Mouse (Mus musculus): ENCODE data around the gene Zfp14. TPM values are rescaled to one million over a fixed set of nuclear protein-coding genes. Genes with fewer than 3 reads are reported as not detected.

The Zfp14 gene
- total and polyA plus RNA-seq, 3 experiments: 0.34 to 0.54 (median 0.34) TPM

DNA sequence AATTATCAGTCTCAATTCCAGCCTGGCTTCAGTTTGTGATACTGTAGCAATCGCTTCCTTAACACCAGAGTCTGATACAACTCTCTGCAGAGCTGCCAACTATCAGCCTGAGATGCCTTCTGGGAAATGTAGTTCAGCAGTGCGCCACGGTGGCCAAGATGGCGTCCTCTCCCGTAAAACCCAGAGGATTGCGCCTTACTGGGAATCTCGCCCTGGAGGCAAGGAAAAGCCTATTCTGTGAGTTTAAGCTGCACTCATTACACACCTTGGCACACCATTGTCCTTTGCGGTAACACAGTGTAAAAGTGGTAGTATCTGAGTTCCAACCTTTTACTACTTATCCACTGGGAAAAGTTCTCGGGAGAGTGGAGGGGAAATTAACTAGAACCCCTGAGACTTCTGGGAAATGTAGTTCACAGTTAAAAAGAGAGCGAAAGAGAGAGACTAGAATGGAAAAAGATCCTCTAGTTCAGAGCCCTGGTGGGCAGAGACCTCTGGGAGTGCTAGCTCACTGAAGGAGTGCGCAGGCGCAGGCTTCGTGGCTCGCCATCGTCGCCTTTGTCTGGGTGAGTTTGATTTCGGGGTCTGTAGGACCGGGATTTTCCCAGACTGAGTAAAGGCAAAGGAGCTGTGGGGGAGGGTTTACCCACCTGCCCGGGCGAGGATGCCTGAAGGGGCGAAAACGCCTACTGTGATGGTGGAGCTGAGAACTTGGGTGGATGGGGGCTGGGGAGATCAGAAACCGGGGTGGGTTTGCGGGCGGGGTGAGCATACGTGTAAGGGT is 43.7 kb upstream of the Zfp14 start, which contains the start of gene Zfp260 (continued):
- no peak; the same call in none of the 2 replicates for TF ChIP-seq IRF4 (IDR thresholded peaks at IDR 0.05; ENCODE audit: low read depth, low read length)

DNA sequence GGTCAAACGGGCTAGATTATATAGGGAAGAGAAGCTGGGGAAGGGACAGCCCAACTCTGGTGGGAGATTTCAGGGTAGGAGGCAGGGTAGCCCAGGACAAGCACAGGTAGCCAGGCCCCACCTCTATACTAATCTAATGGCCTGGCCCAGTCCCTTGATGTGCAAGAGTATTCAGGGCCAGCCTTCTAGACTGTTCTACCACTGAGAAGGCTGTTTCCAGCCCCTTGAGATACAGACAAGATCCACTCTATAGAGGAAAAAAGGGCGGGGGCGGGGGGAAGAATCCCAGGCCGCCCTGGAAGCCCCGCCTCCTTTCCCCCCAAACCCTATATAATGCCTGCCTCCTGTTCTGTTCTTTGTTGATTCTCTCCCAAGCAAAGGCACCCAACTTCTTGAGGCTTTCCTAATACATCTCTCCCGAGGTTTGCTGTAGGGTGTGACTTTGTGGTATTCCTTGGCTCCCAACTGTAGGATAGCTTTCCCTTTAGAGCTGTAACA is 42.8 kb upstream of the Zfp14 start:
- H3K27ac ChIP-seq (ENCODE audit: insufficient read depth, low read depth): no peak overlapping the region
- no peaks in the 10 kb centered on the region for H3K9me3 ChIP-seq (replicated peaks; ENCODE audit: low read length)
- in situ Hi-C loops (cut with MboI; ENCODE audit: low pct_ligation_motif_present, low pct_unique_long_range_greater_than_20kb, low sequenced_read_pairs): no loop called here
- peak overlapping the region; percentile 87 for H3K4me2 ChIP-seq (ENCODE audit: insufficient read depth, low read depth, poor library complexity, severe bottlenecking)
- peaks cover 16 to 39% of the 10 kb centered on the region in 2 experiments for H3K4me1 ChIP-seq (ENCODE audit: control insufficient read depth in 1 of 2, insufficient read depth in 2 of 2)
- no peak for TF ChIP-seq PAX5 (IDR thresholded peaks at IDR 0.05; ENCODE audit: low read length)
- no peak for TF ChIP-seq EP300 (IDR thresholded peaks at IDR 0.05; ENCODE audit: low read length)
- TF ChIP-seq POLR2A (IDR thresholded peaks at IDR 0.05; ENCODE audit: low read depth, low read length): no peak
- TF ChIP-seq POLR2AphosphoS2 (IDR thresholded peaks at IDR 0.05; ENCODE audit: low read depth, low read length): no peak
- TF ChIP-seq ZKSCAN1 (IDR thresholded peaks at IDR 0.05; ENCODE audit: borderline replicate concordance, low read depth, low read length): no peak
- no peak for TF ChIP-seq MYC (IDR thresholded peaks at IDR 0.05; ENCODE audit: low read depth, low read length)
- no peak for TF ChIP-seq MAZ (IDR thresholded peaks at IDR 0.05; ENCODE audit: low read depth, low read length)
- no peak for TF ChIP-seq SIN3A (IDR thresholded peaks at IDR 0.05; ENCODE audit: low read length)
- TF ChIP-seq ETS1 (conservative IDR thresholded peaks at IDR 0.05; ENCODE audit: low read depth, low read length): no peak
- TF ChIP-seq ZNF384 (IDR thresholded peaks at IDR 0.05; ENCODE audit: low read depth, low read length): no peak
- no peak for TF ChIP-seq NELFE (IDR thresholded peaks at IDR 0.05; ENCODE audit: low read depth, low read length)
- no peak for TF ChIP-seq ZC3H11A (IDR thresholded peaks at IDR 0.05; ENCODE audit: low read depth, low read length)
- H3K9ac ChIP-seq (ENCODE audit: insufficient read depth, low read depth): peak overlapping the region; percentile 21; the same call in 1 of the 2 replicates
- dilution Hi-C loops (cut with MboI; ENCODE audit: extremely low pct_ligation_motif_present, extremely low pct_unique_long_range_greater_than_20kb, low sequenced_read_pairs): no loop called here
- DNase-seq (ENCODE audit: extremely low read depth): no peak
- H3K27me3 ChIP-seq (replicated peaks): no peaks in the 10 kb centered on the region
- H3K4me3 ChIP-seq (replicated peaks in 1 of 3; ENCODE audit: low read depth in 2 of 3, low read length in 2 of 3, poor library complexity in 1 of 3): peak overlapping the region; percentile 68 to 76 (median 73)
- peaks cover 3 to 13% of the 10 kb centered on the region in 2 experiments for H3K36me3 ChIP-seq (replicated peaks in 1 of 2; ENCODE audit: control insufficient read depth in 1 of 2, insufficient read depth in 1 of 2, low read length in 1 of 2)
- peaks cover 8% of the 10 kb centered on the region for H3K79me2 ChIP-seq (replicated peaks; ENCODE audit: control insufficient read depth, extremely low read depth, insufficient read depth, poor library complexity, severe bottlenecking)

DNA sequence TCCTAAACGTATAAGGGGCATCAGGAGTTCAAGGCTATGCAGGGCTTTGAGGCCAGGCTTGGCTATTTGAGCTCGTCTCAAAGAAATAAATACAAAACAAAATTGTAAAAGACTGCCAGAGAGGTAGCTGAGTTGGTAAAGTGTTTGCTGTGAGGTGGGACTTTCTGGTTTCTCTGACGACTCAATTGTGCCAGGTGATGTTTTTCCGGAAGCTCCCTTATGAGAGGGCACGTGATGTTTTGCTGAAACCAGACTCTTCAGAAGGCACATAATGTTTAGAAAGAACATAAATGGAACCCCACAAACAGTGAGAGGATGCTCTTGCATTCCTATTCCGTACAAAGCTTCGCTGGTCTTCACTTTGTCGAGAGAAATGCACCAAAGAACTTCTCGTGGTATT is 41.5 kb upstream of the Zfp14 start:
- no peak for TF ChIP-seq E2F4 (IDR thresholded peaks at IDR 0.05; ENCODE audit: insufficient replicate concordance, low read depth, low read length)
- TF ChIP-seq ZC3H11A (IDR thresholded peaks at IDR 0.05; ENCODE audit: low read depth, low read length): no peak
- no peak for TF ChIP-seq CHD1 (IDR thresholded peaks at IDR 0.05; ENCODE audit: low read depth, low read length)
- no peak for TF ChIP-seq MEF2A (IDR thresholded peaks at IDR 0.05; ENCODE audit: borderline replicate concordance, low read depth, low read length)
- no peak for TF ChIP-seq HCFC1 (IDR thresholded peaks at IDR 0.05; ENCODE audit: low read depth, low read length)
- TF ChIP-seq EP300 (IDR thresholded peaks at IDR 0.05; ENCODE audit: low read length): no peak
- TF ChIP-seq TBP (conservative IDR thresholded peaks at IDR 0.05; ENCODE audit: low read depth, low read length): no peak
- TF ChIP-seq ELF1 (IDR thresholded peaks at IDR 0.05; ENCODE audit: low read depth, low read length): no peak
- no peak for TF ChIP-seq ETS1 (conservative IDR thresholded peaks at IDR 0.05; ENCODE audit: low read depth, low read length)
- no peak for TF ChIP-seq MAX (IDR thresholded peaks at IDR 0.05; ENCODE audit: low read length)
- no peak for TF ChIP-seq KAT2A (IDR thresholded peaks at IDR 0.05; ENCODE audit: insufficient replicate concordance, low read length)
- no peak for TF ChIP-seq SMC3 (IDR thresholded peaks at IDR 0.05; ENCODE audit: low read depth, low read length)
- in situ Hi-C loops (cut with MboI; ENCODE audit: low pct_ligation_motif_present, low pct_unique_long_range_greater_than_20kb, low sequenced_read_pairs) (no loop called here), dilution Hi-C loops (cut with MboI; ENCODE audit: extremely low pct_ligation_motif_present, extremely low pct_unique_long_range_greater_than_20kb, low sequenced_read_pairs) (no loop called here)
- no peak overlapping the region for H3K4me3 ChIP-seq (replicated peaks in 1 of 3; ENCODE audit: low read depth in 2 of 3, low read length in 2 of 3, poor library complexity in 1 of 3)
- H3K9me3 ChIP-seq (replicated peaks; ENCODE audit: low read length): no peaks in the 10 kb centered on the region
- no peak overlapping the region for H3K27ac ChIP-seq (ENCODE audit: insufficient read depth, low read depth)
- H3K9ac ChIP-seq (ENCODE audit: insufficient read depth, low read depth): no peak overlapping the region
- no peak for DNase-seq (ENCODE audit: extremely low read depth)
- H3K4me1 ChIP-seq (ENCODE audit: control insufficient read depth in 1 of 2, insufficient read depth in 2 of 2): peaks cover 17 to 40% of the 10 kb centered on the region in 2 experiments
- no peak overlapping the region for H3K4me2 ChIP-seq (ENCODE audit: insufficient read depth, low read depth, poor library complexity, severe bottlenecking)
- H3K36me3 ChIP-seq (replicated peaks in 1 of 2; ENCODE audit: control insufficient read depth in 1 of 2, insufficient read depth in 1 of 2, low read length in 1 of 2): peaks cover 3 to 4% of the 10 kb centered on the region in 2 experiments
- H3K27me3 ChIP-seq (replicated peaks): no peaks in the 10 kb centered on the region
- peaks cover 14% of the 10 kb centered on the region for H3K79me2 ChIP-seq (replicated peaks; ENCODE audit: control insufficient read depth, extremely low read depth, insufficient read depth, poor library complexity, severe bottlenecking)

Measured in CH12.LX (cell line).